Mouse (Mus musculus) liver, embryonic 14.5 days (tissue): Measurements from ENCODE around the gene Naa30.

Experiments
- CTCF ChIP-seq: IDR thresholded peaks from 2 replicates; pipeline ENCODE4 v1.5.1; 2016; ENCODE audit warnings: antibody characterized with exemption, low read depth, control low read depth
- EP300 ChIP-seq: IDR thresholded peaks from 2 replicates; pipeline ENCODE4 v1.6.1; 2016; ENCODE audit warnings: antibody characterized with exemption, low read depth

- no peak for TF ChIP-seq CTCF
- TF ChIP-seq EP300 = no peak
Observed at GRCm38 (mm10) chr14:49128544-49129263, 43.3 kb upstream of the Naa30 start.
